Mouse (Mus musculus): Measurements from ENCODE around the gene Tlr9. TPM values are rescaled to one million over a fixed set of nuclear protein-coding genes. Genes with fewer than 3 reads are reported as not detected.

Gene Tlr9
- polyA plus RNA-seq, 1 experiment from 2014 or later = 0.07 TPM

DNA sequence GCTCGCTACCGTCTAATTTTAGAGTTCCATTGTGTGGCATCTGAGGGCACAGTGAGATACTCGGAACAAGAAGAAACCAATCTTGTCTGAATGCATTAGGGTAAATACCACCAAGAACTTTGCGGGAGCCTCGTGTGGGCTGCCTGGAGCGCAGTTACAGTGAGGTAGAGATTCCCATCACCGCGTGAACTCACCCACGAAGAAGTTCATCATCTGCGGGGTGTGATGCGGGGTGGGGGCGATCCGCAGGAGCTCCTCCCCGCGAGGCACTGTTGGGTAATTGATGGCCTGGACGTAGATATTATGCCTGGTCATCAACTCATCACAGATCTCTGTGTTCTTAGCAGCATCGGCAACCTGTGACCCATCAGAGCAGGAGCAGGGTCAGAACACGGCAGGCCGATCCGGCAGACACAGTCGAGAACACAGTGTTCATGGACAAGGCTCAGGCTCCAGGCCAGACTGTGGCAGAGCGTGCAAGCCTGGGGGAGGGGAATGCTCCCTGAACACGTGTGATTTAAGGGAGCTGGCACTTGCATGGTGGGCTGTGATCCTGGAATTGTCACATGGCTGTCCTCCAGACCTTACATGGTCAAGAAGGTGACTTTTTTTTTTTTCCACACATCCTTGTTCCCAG lies 12.9 kb downstream of the Tlr9 start:
- Histone ChIP-seq H3K4me2 (ENCODE audit: low read length) (no peak overlapping the region), H3K36me3 (ENCODE audit: insufficient read depth, low read length) (peaks cover 61% of the 10 kb centered on the region), H3K9ac (ENCODE audit: low read depth, low read length) (no peak overlapping the region), H3K4me3 (replicated peaks; ENCODE audit: low read depth, low read length) (no peak overlapping the region), H3K27ac (no peak overlapping the region), H3K9me3 (replicated peaks; ENCODE audit: low read length) (no peaks in the 10 kb centered on the region), H3K27me3 (ENCODE audit: insufficient read depth, low read length) (no peaks in the 10 kb centered on the region), H3K4me1 (replicated peaks; ENCODE audit: insufficient read depth, low read length) (no peaks in the 10 kb centered on the region)
- no peak for TF ChIP-seq CTCF (IDR thresholded peaks at IDR 0.05; ENCODE audit: low read depth)
- WGBS = 68% methylated on average over 23 of the region's 23 CpGs
- no peak for DNase-seq (ENCODE audit: low spot score)
- ATAC-seq (replicated peaks; ENCODE audit: low FRiP score, low read depth) = no peak; the same call in 1 of the 2 replicates

DNA sequence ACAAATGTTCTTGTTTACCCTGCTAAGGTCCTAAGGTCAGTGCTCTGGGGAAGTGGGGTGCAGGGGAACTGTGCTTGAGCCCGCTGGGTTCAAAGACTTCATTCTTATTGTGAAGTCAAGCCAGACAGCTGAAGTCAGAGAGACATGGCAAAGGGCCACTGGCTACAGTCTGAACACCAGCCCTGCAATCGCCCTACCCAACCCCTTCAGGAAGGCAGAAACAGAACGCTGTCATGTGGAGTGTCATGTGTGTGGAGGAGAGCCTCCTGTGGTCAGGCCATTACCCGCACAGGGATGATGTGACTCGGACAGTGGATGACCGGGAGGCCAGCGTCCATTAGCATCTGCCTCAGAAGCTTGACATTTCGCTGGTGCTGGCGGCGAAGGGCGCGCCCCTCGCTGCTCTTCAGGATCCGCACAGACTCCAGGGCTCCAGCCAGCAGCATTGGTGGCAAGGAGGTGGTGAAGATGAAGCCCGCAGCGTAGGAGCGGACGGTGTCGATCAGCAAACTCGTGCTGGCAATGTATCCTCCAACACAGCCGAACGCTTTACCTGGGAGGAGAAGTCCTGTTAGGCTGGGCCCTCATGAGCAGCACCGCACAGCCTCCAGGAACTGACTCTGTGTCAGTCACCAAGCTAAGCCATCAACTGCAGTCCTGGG lies 13.9 kb downstream of the Tlr9 start:
- Histone ChIP-seq H3K9me3 (replicated peaks; ENCODE audit: low read length) (no peaks in the 10 kb centered on the region), H3K4me1 (replicated peaks; ENCODE audit: insufficient read depth, low read length) (no peaks in the 10 kb centered on the region), H3K27me3 (ENCODE audit: insufficient read depth, low read length) (no peaks in the 10 kb centered on the region), H3K27ac (peak overlapping the region; percentile 60), H3K36me3 (ENCODE audit: insufficient read depth, low read length) (peaks cover 70% of the 10 kb centered on the region), H3K4me2 (ENCODE audit: low read length) (no peak overlapping the region), H3K4me3 (replicated peaks; ENCODE audit: low read depth, low read length) (no peak overlapping the region), H3K9ac (ENCODE audit: low read depth, low read length) (no peak overlapping the region)
- 87% methylated on average over 23 of the region's 23 CpGs for WGBS
- ATAC-seq (replicated peaks; ENCODE audit: low FRiP score, low read depth) = no peak
- no peak for TF ChIP-seq CTCF (IDR thresholded peaks at IDR 0.05; ENCODE audit: low read depth)
- DNase-seq (ENCODE audit: low spot score) = no peak

DNA sequence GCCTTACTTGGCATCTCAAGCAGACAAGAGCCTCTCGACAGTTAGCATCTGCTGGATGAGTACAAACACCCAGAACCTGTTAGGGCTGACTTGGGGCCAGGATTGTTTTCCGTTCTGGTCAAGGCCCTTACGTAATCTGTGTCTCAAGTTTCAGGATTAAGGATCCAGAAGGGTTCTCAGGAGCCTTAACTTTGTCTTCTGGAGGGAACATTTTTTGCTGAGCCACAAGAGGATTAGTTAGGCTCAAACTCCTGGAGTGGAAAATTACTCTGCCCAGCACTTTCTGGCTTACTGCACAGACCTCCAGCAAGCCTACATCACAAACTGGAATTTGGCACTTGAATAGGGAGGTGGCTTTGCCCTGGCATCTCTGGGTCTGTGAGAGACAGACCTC lies 14.4 kb downstream of the Tlr9 start:
- H3K4me2 ChIP-seq (ENCODE audit: low read length) = no peak overlapping the region
- H3K27ac ChIP-seq = peak overlapping the region; percentile 60
- ATAC-seq (replicated peaks; ENCODE audit: low FRiP score, low read depth) = peak; percentile 9; the same call in 1 of the 2 replicates
- H3K4me1 ChIP-seq (replicated peaks; ENCODE audit: insufficient read depth, low read length) = no peaks in the 10 kb centered on the region
- H3K4me3 ChIP-seq (replicated peaks; ENCODE audit: low read depth, low read length) = no peak overlapping the region
- TF ChIP-seq CTCF (IDR thresholded peaks at IDR 0.05; ENCODE audit: low read depth) = no peak
- no peak for DNase-seq (ENCODE audit: low spot score)
- WGBS = 65% methylated on average over 3 of the region's 3 CpGs
- H3K9me3 ChIP-seq (replicated peaks; ENCODE audit: low read length) = no peaks in the 10 kb centered on the region
- no peak overlapping the region for H3K9ac ChIP-seq (ENCODE audit: low read depth, low read length)
- H3K36me3 ChIP-seq (ENCODE audit: insufficient read depth, low read length) = peaks cover 76% of the 10 kb centered on the region
- H3K27me3 ChIP-seq (ENCODE audit: insufficient read depth, low read length) = no peaks in the 10 kb centered on the region

DNA sequence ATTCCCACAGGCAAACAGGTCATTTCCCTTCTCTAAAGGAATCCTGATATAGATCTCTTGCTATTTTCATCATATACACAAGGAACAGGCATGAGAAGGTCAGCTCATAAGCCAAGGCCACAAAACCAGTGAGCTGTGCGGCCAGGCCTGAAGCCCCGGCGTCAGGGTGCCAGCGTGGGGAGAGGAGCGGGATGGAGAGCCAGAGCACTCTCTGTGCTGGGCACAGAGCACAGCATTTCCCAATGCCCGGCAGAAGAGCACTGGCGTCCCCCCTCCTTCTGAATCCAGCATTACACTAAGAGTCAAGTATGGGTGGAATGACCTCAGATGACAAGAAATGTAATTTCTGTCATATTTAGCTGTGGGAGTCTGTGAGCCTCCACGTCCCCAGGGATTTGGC lies 15.0 kb downstream of the Tlr9 start:
- H3K4me2 ChIP-seq (ENCODE audit: low read length) = no peak overlapping the region
- DNase-seq (ENCODE audit: low spot score) (no peak), ATAC-seq (replicated peaks; ENCODE audit: low FRiP score, low read depth) (no peak)
- H3K27me3 ChIP-seq (ENCODE audit: insufficient read depth, low read length) = no peaks in the 10 kb centered on the region
- H3K4me3 ChIP-seq (replicated peaks; ENCODE audit: low read depth, low read length) = no peak overlapping the region
- 62% methylated on average over 8 of the region's 8 CpGs for WGBS
- TF ChIP-seq CTCF (IDR thresholded peaks at IDR 0.05; ENCODE audit: low read depth) = no peak
- H3K4me1 ChIP-seq (replicated peaks; ENCODE audit: insufficient read depth, low read length) = no peaks in the 10 kb centered on the region
- H3K27ac ChIP-seq = peak overlapping the region; percentile 60
- no peak overlapping the region for H3K9ac ChIP-seq (ENCODE audit: low read depth, low read length)
- peaks cover 80% of the 10 kb centered on the region for H3K36me3 ChIP-seq (ENCODE audit: insufficient read depth, low read length)
- no peaks in the 10 kb centered on the region for H3K9me3 ChIP-seq (replicated peaks; ENCODE audit: low read length)

DNA sequence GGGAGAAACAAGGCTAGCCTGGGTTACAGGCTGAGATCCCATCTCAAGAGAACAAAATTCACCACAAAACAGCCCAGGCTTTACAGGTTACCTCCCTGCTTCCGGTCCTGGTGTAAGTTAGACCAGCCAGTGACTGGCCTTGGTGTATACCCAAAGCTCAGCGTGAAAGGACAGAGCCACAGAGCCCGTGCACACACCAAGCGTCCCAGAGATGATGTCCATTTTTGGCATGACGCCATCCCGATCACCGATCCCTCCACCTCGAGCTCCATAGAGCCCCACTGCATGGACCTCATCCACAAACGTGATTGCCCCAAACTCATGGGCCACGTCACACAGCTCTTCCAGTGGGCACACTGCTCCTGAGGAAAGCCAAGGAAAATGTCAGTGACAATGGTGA lies 15.5 kb downstream of the Tlr9 start:
- H3K4me1 ChIP-seq (replicated peaks; ENCODE audit: insufficient read depth, low read length) = no peaks in the 10 kb centered on the region
- no peak overlapping the region for H3K4me3 ChIP-seq (replicated peaks; ENCODE audit: low read depth, low read length)
- DNase-seq (ENCODE audit: low spot score) (no peak), ATAC-seq (replicated peaks; ENCODE audit: low FRiP score, low read depth) (no peak)
- H3K4me2 ChIP-seq (ENCODE audit: low read length) = no peak overlapping the region
- H3K9me3 ChIP-seq (replicated peaks; ENCODE audit: low read length) = no peaks in the 10 kb centered on the region
- peak overlapping the region; percentile 60; the same call in 1 of the 2 replicates for H3K27ac ChIP-seq
- whole genome bisulfite sequencing = 93% methylated on average over 10 of the region's 10 CpGs
- peaks cover 80% of the 10 kb centered on the region for H3K36me3 ChIP-seq (ENCODE audit: insufficient read depth, low read length)
- no peak overlapping the region for H3K9ac ChIP-seq (ENCODE audit: low read depth, low read length)
- H3K27me3 ChIP-seq (ENCODE audit: insufficient read depth, low read length) = no peaks in the 10 kb centered on the region
- no peak for TF ChIP-seq CTCF (IDR thresholded peaks at IDR 0.05; ENCODE audit: low read depth)

DNA sequence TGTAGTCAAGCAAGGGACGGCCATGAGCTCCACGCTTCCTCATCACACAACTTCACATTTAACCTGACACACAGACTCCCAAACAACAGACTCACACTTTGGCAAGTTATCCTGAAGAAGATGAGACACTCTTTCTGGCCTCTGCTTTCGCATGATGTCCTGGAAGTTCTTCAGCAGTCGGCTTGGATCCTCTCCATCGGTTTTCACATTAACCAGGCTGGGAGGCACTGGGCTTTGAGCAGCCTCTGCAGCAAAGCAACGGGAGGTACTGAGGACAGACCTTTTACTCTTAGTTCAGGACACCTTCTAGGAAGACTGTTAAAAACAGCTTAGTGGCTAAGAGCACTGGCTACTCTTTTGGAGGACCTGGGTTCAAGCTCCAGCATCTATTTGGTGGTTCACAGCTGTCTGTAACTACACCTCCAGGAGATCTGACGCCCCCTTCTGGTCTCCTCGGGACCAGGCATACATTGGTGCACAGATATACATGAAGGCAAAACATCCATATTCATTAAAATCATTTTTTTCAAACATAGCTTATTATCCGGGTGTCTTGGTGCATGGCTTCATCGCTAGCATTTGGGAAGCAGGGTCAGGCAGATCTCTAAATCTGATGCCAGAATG lies 19.3 kb downstream of the Tlr9 start:
- H3K4me2 ChIP-seq (ENCODE audit: low read length) = no peak overlapping the region
- H3K9me3 ChIP-seq (replicated peaks; ENCODE audit: low read length) = no peaks in the 10 kb centered on the region
- no peak for DNase-seq (ENCODE audit: low spot score)
- H3K27me3 ChIP-seq (ENCODE audit: insufficient read depth, low read length) = no peaks in the 10 kb centered on the region
- no peak overlapping the region for H3K4me3 ChIP-seq (replicated peaks; ENCODE audit: low read depth, low read length)
- peaks cover 5% of the 10 kb centered on the region for H3K4me1 ChIP-seq (replicated peaks; ENCODE audit: insufficient read depth, low read length)
- no peak for ATAC-seq (replicated peaks; ENCODE audit: low FRiP score, low read depth)
- TF ChIP-seq CTCF (IDR thresholded peaks at IDR 0.05; ENCODE audit: low read depth) = no peak
- WGBS = 87% methylated on average over 10 of the region's 10 CpGs
- peaks cover 48% of the 10 kb centered on the region for H3K36me3 ChIP-seq (ENCODE audit: insufficient read depth, low read length)
- H3K9ac ChIP-seq (ENCODE audit: low read depth, low read length) = no peak overlapping the region
- no peak overlapping the region for H3K27ac ChIP-seq

All from kidney, postnatal 0 days (tissue).